Mouse (Mus musculus) cerebellum, adult 2 months (tissue): ENCODE results near the gene Gm27179.
"Not testable (repeated sequence)": the region's sequence is repeated elsewhere in the genome, so short reads cannot be mapped to it uniquely, and the experiment has no call there.

ENCODE experiments used
- CTCF ChIP-seq: fragments of 200-500 bp; IDR thresholded peaks from 2 replicates; pipeline ENCODE4 v1.5.1; 2011; ENCODE audit warnings: low read depth, mild to moderate bottlenecking, control low read depth, low read length, moderate library complexity, borderline replicate concordance; ENCODE audit not compliant: insufficient read depth
- POLR2A ChIP-seq: fragments of 200-500 bp; IDR thresholded peaks from 2 replicates; pipeline ENCODE4 v1.6.1; 2011; ENCODE audit warnings: low read length, control low read depth, borderline replicate concordance; ENCODE audit not compliant: insufficient read depth

DNA sequence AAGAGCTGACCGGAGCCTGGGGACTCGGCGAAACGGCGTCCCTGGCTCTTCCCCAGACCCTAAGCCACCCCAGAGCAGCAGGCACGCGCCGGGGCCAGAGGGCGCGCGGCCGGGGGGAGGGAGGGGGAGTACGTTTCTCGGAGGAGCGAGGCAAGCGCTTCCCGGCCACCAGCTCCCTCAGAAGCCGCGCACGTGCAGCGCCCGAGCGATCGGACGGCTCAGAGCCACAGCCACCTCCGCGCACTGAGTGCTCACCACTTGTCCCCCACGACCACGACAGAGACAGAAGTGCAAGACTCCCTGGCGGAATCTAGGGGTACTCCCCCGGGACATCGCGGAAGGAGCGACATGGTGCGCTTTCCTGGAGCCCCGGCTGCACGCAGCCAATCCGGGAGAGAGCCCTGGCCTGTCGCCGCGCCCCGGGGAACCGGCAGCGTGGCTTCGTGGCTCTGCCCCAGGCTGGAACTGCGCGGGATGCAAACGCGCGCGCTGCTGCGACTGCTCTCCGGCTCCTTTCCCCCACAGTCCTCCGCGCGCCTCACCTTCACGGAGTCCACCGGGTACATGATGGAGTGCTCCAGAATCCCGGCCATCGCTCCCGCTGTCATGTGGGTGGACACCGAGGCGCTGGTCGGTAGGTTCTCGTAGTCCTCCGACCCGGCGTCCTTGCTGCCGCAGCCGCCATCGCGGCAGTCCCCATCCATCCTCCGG, 9.8 kb downstream of the Gm27179 start:
- TF ChIP-seq CTCF, POLR2A: not testable (repeated sequence)
